Mouse (Mus musculus): Measurements from ENCODE around the gene Rassf2. TPM values are rescaled to one million over a fixed set of nuclear protein-coding genes. Genes with fewer than 3 reads are reported as not detected.

Gene Rassf2
- polyA plus RNA-seq, 1 experiment from 2014 or later: 25.2 TPM

DNA sequence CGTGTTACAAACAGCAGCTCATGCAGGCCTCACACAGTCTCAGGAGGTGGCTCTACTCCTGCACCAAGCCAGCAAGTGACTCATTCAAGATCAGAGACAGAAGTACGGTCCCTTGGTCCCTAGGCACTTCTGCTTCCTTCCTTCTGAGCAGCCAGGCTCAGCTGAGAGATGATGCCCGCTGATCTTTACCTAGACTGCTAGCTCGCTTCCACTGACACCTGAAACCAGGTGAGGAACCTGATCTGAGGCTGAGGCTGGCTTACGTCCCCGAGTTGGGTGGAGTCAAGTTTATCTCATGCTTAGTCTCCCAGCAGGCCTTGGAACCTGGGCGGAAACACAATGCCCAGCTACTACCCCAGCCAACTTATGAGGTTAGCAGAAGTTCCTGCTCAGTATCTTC is 9.8 kb upstream of the Rassf2 start:
- H3K9ac ChIP-seq (ENCODE audit: low read depth, low read length): no peak overlapping the region

DNA sequence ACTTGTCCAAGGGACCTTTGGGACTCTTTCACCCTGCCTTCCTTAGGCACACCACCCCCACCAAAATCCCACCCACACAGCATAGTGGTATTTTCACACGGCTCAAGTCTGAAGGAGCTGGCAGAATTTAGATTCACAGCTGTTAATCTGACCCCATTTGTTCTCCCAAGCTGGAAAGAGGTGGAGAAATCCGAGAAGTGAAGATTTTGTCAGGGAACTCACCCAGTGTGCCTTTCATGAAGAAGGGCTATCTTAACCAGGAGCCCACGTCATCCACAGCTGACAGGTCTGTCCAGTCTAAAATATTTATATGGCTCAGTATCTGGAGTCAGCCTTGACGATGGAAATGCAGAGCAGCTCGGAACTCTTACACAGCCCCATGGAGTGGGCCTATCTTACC is 6.3 kb upstream of the Rassf2 start:
- no peak for ATAC-seq
- WGBS: 85% methylated on average over 5 of the region's 5 CpGs
- H3K4me1 ChIP-seq (ENCODE audit: control insufficient read depth, insufficient read depth, low read depth, low read length): peaks cover under 1% of the 10 kb centered on the region
- no peak overlapping the region for H3K4me2 ChIP-seq (ENCODE audit: low read length)
- no peaks in the 10 kb centered on the region for H3K36me3 ChIP-seq (ENCODE audit: control insufficient read depth, insufficient read depth, low read length)
- H3K9me3 ChIP-seq (ENCODE audit: control insufficient read depth, low read length): no peaks in the 10 kb centered on the region
- no peak overlapping the region for H3K4me3 ChIP-seq (ENCODE audit: low read length)
- no peaks in the 10 kb centered on the region for H3K27me3 ChIP-seq (replicated peaks; ENCODE audit: control insufficient read depth, insufficient read depth, low read length)
- no peak overlapping the region for H3K27ac ChIP-seq (ENCODE audit: low read depth, low read length)
- no peak overlapping the region for H3K9ac ChIP-seq (ENCODE audit: low read depth, low read length)

More for the DNA sequence above, 9.8 kb upstream of the Rassf2 start:
- Histone ChIP-seq H3K4me2 (ENCODE audit: low read length) (no peak overlapping the region), H3K4me1 (ENCODE audit: control insufficient read depth, insufficient read depth, low read depth, low read length) (no peaks in the 10 kb centered on the region), H3K27me3 (replicated peaks; ENCODE audit: control insufficient read depth, insufficient read depth, low read length) (no peaks in the 10 kb centered on the region), H3K9me3 (ENCODE audit: control insufficient read depth, low read length) (no peaks in the 10 kb centered on the region), H3K27ac (ENCODE audit: low read depth, low read length) (no peak overlapping the region), H3K4me3 (ENCODE audit: low read length) (no peak overlapping the region), H3K36me3 (ENCODE audit: control insufficient read depth, insufficient read depth, low read length) (no peaks in the 10 kb centered on the region)
- WGBS: 76% methylated on average over 7 of the region's 7 CpGs
- ATAC-seq: no peak

DNA sequence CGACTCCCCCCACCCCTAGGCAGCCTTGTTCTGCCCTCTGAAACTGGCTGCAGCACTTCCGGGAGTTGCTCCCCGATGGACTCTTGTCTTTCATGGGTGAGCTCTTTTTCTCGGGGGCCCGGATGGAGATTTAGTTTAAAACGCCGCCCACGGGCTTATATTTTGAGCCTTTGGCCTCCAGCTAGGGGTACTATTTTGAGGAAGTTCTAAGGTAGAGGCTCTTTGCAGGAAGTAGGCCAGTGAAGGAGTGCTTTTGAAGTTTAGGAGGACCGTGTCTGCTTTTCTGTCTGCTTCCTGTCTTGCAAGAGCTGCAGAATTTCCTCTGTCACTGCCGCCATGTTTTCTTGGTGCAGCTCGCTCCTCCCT is 5.4 kb upstream of the Rassf2 start:
- Histone ChIP-seq H3K4me3 (ENCODE audit: low read length) (no peak overlapping the region), H3K9ac (ENCODE audit: low read depth, low read length) (no peak overlapping the region), H3K4me2 (ENCODE audit: low read length) (no peak overlapping the region), H3K27ac (ENCODE audit: low read depth, low read length) (no peak overlapping the region), H3K36me3 (ENCODE audit: control insufficient read depth, insufficient read depth, low read length) (no peaks in the 10 kb centered on the region), H3K27me3 (replicated peaks; ENCODE audit: control insufficient read depth, insufficient read depth, low read length) (no peaks in the 10 kb centered on the region), H3K9me3 (ENCODE audit: control insufficient read depth, low read length) (no peaks in the 10 kb centered on the region), H3K4me1 (ENCODE audit: control insufficient read depth, insufficient read depth, low read depth, low read length) (peaks cover 7% of the 10 kb centered on the region)
- no peak for ATAC-seq
- 55% methylated on average over 11 of the region's 11 CpGs for WGBS

DNA sequence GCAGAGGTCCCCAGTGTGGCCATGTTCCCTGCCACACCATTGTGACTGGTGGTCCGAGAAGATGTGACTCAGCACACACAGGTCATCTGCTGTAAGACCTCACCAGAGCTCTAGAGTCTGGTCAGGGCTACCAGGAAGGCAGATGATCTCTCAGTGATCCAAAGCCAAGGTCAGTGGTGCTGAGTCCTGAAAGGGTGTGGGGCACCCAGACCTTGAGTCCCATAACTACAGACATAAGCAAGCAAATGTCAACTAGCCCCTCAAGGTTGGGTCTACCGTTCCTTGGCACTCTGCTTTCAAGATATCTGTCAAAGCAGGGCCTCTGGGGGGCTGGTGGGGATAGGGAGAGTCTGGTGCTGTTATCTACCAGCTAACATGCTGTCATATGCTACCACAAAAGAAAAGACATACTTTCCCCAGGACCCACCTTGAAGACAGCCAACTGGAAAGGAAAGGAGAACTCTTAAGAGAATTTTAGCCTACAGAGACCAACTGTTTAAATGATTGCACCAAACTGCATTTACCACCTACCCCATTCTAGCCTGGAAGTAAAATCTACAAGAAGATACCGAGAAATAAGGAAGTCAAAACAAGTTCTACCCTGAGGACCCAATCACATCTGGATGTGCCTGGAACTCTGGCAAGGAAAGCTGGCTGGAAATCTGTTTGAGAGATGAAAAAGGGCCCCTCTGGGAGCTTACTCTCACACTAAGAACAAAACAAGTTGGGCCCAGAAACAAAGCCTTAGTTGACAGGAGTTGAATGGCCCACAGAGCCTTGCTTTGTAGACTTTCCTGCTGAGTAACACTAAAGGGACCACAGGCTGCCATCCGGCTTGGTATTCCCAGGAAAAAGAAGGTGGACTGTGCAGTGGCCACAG is 4.8 kb upstream of the Rassf2 start:
- no peak overlapping the region for H3K4me2 ChIP-seq (ENCODE audit: low read length)
- 60% methylated on average over 4 of the region's 4 CpGs for WGBS
- no peaks in the 10 kb centered on the region for H3K27me3 ChIP-seq (replicated peaks; ENCODE audit: control insufficient read depth, insufficient read depth, low read length)
- no peak overlapping the region for H3K4me3 ChIP-seq (ENCODE audit: low read length)
- H3K9me3 ChIP-seq (ENCODE audit: control insufficient read depth, low read length): no peaks in the 10 kb centered on the region
- no peaks in the 10 kb centered on the region for H3K36me3 ChIP-seq (ENCODE audit: control insufficient read depth, insufficient read depth, low read length)
- H3K4me1 ChIP-seq (ENCODE audit: control insufficient read depth, insufficient read depth, low read depth, low read length): peaks cover 9% of the 10 kb centered on the region
- H3K27ac ChIP-seq (ENCODE audit: low read depth, low read length): no peak overlapping the region
- no peak overlapping the region for H3K9ac ChIP-seq (ENCODE audit: low read depth, low read length)
- no peak for ATAC-seq

DNA sequence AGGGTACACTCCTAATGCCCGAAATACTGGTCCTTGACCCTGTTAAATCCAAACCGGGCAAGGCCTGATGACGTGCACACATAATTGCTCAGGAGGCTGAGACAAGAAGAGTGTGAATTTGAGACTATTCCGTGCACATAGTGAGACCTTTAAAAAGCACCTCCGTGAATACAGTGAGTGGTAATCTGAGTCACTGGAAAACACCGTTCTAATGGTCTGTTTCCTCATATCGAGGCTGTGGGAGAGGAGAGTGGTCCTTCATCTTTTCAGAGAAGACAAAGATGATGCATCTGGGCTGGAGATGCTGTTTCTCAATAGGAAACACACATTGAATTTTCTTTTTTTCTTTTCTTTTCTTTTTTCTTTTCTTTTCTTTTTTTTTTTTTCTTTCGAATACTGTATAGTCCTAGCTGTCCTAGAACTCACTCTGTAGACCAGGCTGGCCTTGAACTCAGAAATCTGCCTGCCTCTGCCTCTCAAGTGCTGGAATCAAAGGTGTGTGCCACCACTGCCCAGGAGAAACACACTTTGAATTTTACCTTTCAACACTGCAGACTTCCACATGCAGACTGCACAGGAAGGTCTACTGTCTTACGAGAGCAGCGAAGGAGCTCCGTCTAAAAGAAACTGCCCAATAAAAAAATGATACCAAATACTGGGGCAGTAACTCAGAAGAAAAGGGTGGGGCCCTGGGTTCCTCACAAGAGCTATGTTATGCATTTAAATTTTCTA is 1.5 kb upstream of the Rassf2 start:
- Histone ChIP-seq H3K36me3 (ENCODE audit: control insufficient read depth, insufficient read depth, low read length) (no peaks in the 10 kb centered on the region), H3K9me3 (ENCODE audit: control insufficient read depth, low read length) (no peaks in the 10 kb centered on the region), H3K4me2 (ENCODE audit: low read length) (peak overlapping the region; percentile 94), H3K4me1 (ENCODE audit: control insufficient read depth, insufficient read depth, low read depth, low read length) (peaks cover 18% of the 10 kb centered on the region), H3K4me3 (ENCODE audit: low read length) (no peak overlapping the region; the same call in 1 of the 2 replicates), H3K27me3 (replicated peaks; ENCODE audit: control insufficient read depth, insufficient read depth, low read length) (no peaks in the 10 kb centered on the region), H3K27ac (ENCODE audit: low read depth, low read length) (peak overlapping the region; percentile 91), H3K9ac (ENCODE audit: low read depth, low read length) (peak overlapping the region; percentile 79; the same call in 1 of the 2 replicates)
- 59% methylated on average over 11 of the region's 11 CpGs for WGBS
- ATAC-seq: no peak

GRCm38 (mm10) chr2:132030418-132031363 is 633 bp upstream of the Rassf2 start:
- ATAC-seq: peak; percentile 25
- H3K4me3 ChIP-seq (ENCODE audit: low read length): peak overlapping the region; percentile 62
- WGBS: 3% methylated on average over 23 of the region's 23 CpGs

DNA sequence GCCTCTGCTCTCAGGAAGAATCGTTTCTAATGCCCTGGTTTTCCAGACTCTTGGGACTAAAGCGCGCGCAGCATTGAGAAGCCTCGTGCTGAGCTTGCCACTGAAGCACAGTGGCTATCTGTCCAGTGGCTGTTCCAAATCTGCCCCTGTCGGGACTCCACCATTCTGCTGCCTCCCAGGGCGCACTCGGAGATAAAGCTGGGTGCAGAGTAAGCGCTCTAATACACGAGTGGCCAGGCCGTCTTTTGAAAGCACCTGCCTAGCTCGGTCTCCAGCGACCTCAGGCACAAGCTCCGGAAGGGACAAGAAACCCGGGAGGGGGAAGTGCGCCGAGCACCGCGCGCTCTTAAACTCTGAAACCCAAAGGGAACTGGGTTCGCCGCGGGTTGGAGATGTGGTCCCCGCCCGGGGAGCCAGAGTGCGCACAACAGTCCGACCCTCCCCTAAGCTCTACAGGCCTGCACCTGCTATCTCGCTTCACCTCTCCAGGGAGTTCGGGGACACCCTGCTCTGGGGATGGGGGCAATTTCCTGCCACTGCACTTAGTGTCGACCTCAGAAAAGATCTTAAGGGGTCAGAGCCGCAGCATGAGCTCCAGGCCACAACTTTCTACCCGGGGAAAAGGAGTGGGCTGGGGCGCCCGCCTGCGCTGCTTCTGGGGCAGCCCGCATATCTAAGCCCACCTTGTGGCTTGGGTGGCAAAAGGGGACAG is 1.0 kb downstream of the Rassf2 start:
- Histone ChIP-seq H3K9ac (ENCODE audit: low read depth, low read length) (peak overlapping the region; percentile 79), H3K4me1 (ENCODE audit: control insufficient read depth, insufficient read depth, low read depth, low read length) (peaks cover 21% of the 10 kb centered on the region), H3K27ac (ENCODE audit: low read depth, low read length) (peak overlapping the region; percentile 91), H3K4me3 (ENCODE audit: low read length) (peak overlapping the region; percentile 62), H3K27me3 (replicated peaks; ENCODE audit: control insufficient read depth, insufficient read depth, low read length) (no peaks in the 10 kb centered on the region), H3K36me3 (ENCODE audit: control insufficient read depth, insufficient read depth, low read length) (no peaks in the 10 kb centered on the region), H3K9me3 (ENCODE audit: control insufficient read depth, low read length) (no peaks in the 10 kb centered on the region), H3K4me2 (ENCODE audit: low read length) (peak overlapping the region; percentile 94)
- peak; percentile 22 for ATAC-seq
- under 1% methylated on average over 36 of the region's 36 CpGs for WGBS

More at GRCm38 (mm10) chr2:132030418-132031363, 633 bp upstream of the Rassf2 start:
- Histone ChIP-seq H3K9me3 (ENCODE audit: control insufficient read depth, low read length) (no peaks in the 10 kb centered on the region), H3K4me1 (ENCODE audit: control insufficient read depth, insufficient read depth, low read depth, low read length) (peaks cover 18% of the 10 kb centered on the region), H3K9ac (ENCODE audit: low read depth, low read length) (peak overlapping the region; percentile 79), H3K36me3 (ENCODE audit: control insufficient read depth, insufficient read depth, low read length) (no peaks in the 10 kb centered on the region), H3K4me2 (ENCODE audit: low read length) (peak overlapping the region; percentile 94), H3K27me3 (replicated peaks; ENCODE audit: control insufficient read depth, insufficient read depth, low read length) (no peaks in the 10 kb centered on the region), H3K27ac (ENCODE audit: low read depth, low read length) (peak overlapping the region; percentile 91)

- Histone ChIP-seq H3K27me3 (replicated peaks; ENCODE audit: control insufficient read depth, insufficient read depth, low read length) (no peaks in the 10 kb centered on the region), H3K9me3 (ENCODE audit: control insufficient read depth, low read length) (no peaks in the 10 kb centered on the region), H3K27ac (ENCODE audit: low read depth, low read length) (peak overlapping the region; percentile 91; the same call in 1 of the 2 replicates), H3K4me3 (ENCODE audit: low read length) (peak overlapping the region; percentile 62), H3K4me1 (ENCODE audit: control insufficient read depth, insufficient read depth, low read depth, low read length) (peaks cover 21% of the 10 kb centered on the region), H3K9ac (ENCODE audit: low read depth, low read length) (peak overlapping the region; percentile 79; the same call in 1 of the 2 replicates), H3K4me2 (ENCODE audit: low read length) (peak overlapping the region; percentile 94), H3K36me3 (ENCODE audit: control insufficient read depth, insufficient read depth, low read length) (no peaks in the 10 kb centered on the region)
- no peak for ATAC-seq
- WGBS: 39% methylated on average over 5 of the region's 5 CpGs
These were observed 2.0 kb downstream of the Rassf2 start for GRCm38 (mm10) chr2:132028107-132028506.

Data from hindbrain, embryonic 16.5 days (tissue).